17 mouse cellular contexts compared by ENCODE assay signal in the genomic region with DNA sequence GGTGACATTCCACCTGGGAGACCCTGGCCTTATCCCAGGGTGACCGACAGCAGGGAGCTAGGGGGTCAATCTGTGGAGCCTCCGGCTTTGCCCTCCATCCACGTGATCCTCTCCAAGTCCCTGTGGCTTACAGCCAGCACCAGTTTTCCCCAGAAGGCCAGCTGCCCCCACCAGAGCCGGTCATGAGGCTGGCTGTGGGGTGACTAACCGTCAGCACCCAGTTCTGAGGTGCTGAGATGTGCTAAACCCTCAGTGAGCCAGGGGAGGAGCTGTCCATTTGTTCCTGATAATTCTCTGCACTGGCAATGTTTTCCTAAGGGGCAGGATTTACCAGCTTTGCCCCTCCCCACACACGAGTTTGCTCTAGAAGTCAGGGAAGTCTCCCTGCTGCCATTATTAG. TPM values are rescaled to one million over a fixed set of nuclear protein-coding genes. Genes with fewer than 3 reads are reported as not detected.
A peak's percentile ranks its signal among the peaks of the same experiment; 100 is the strongest.
DNase-seq lines count a peak whose midpoint lies in the region; ATAC-seq and TF ChIP-seq lines count a peak whose summit lies in the region.
"Had no signal": no experiment of that assay in that cellular context is flagged by ENCODE, and none has a peak within 500 bp of the region (broad histone marks: within the 10 kb centered on the region; RNA-seq: fewer than 3 reads in every experiment).

No protein-coding gene starts in this region.

- peak overlapping the region; percentile 33 for H3K27ac ChIP-seq in heart, embryonic 13.5 days (replicated peaks)
- no peak overlapping the region for H3K27ac ChIP-seq in heart, adult 2 months
- H3K27ac ChIP-seq: forebrain, embryonic 10.5 days; hindbrain, embryonic 15.5 days; left cerebral cortex, adult 2 months had no signal

- H3K27me3 ChIP-seq in heart, embryonic 13.5 days (replicated peaks) = no peaks in the 10 kb centered on the region
- no peaks in the 10 kb centered on the region for H3K27me3 ChIP-seq in heart, adult 2 months (ENCODE audit: control insufficient read depth, insufficient read depth, low read length)
- H3K27me3 ChIP-seq: hindbrain, embryonic 15.5 days had no signal

- H3K36me3 ChIP-seq in heart, embryonic 13.5 days = no peaks in the 10 kb centered on the region
- H3K36me3 ChIP-seq in heart, adult 2 months (ENCODE audit: control insufficient read depth, insufficient read depth, low read length) = no peaks in the 10 kb centered on the region
- H3K36me3 ChIP-seq: forebrain, embryonic 10.5 days; hindbrain, embryonic 15.5 days had no signal

- DNase-seq in heart, adult 2 months = no peak
- peak; percentile 4 for DNase-seq in kidney, adult 11 months
- no peak for DNase-seq in kidney, postnatal 14 days
- DNase-seq in NIH3T3 (ENCODE audit: low read depth) = peak; percentile 53
- peak; percentile 45 for DNase-seq in heart, postnatal 4 days
- DNase-seq in cerebellum, adult 18-20 months = no peak
- DNase-seq: adrenal gland, adult 2 months; cerebellum, adult 11-12 months; cerebellum, postnatal 14 days; thymus, postnatal 14 days had no signal

- no peak; the same call in 1 of the 2 replicates for ATAC-seq in heart, embryonic 13.5 days (ENCODE audit: extremely low read depth, insufficient number of reproducible peaks, low FRiP score, low TSS enrichment)
- ATAC-seq: CD4-positive, CD25-positive, alpha-beta regulatory T cell, adult 4 months; lung, postnatal 0 days had no signal

- H3K4me1 ChIP-seq in heart, embryonic 13.5 days = peaks cover 35% of the 10 kb centered on the region
- H3K4me1 ChIP-seq in heart, adult 2 months (ENCODE audit: control insufficient read depth, insufficient read depth, low read length) = no peaks in the 10 kb centered on the region
- H3K4me1 ChIP-seq: forebrain, embryonic 10.5 days; hindbrain, embryonic 15.5 days had no signal

- no peak for TF ChIP-seq POLR2A in heart, adult 2 months (IDR thresholded peaks at IDR 0.05; ENCODE audit: insufficient read depth, low read depth, low read length)

- no peak overlapping the region for H3K9ac ChIP-seq in heart, embryonic 13.5 days
- no peak overlapping the region for H3K9ac ChIP-seq in heart, adult 2 months (ENCODE audit: low read depth, low read length)
- H3K9ac ChIP-seq: hindbrain, embryonic 15.5 days had no signal

- no peaks in the 10 kb centered on the region for H3K9me3 ChIP-seq in heart, embryonic 13.5 days
- H3K9me3 ChIP-seq: hindbrain, embryonic 15.5 days had no signal

- intact Hi-C loops in heart, adult 2 months (cut with DNase I) = no loop called here

- no peak for TF ChIP-seq EP300 in heart, adult 2 months (IDR thresholded peaks at IDR 0.05; ENCODE audit: insufficient read depth, low read depth, low read length)

- TF ChIP-seq CTCF in heart, adult 2 months (IDR thresholded peaks at IDR 0.05) = no peak

- H3K4me2 ChIP-seq in heart, embryonic 13.5 days = no peak overlapping the region
- H3K4me2 ChIP-seq: hindbrain, embryonic 15.5 days; midbrain, embryonic 11.5 days had no signal

- no peak overlapping the region for H3K4me3 ChIP-seq in heart, embryonic 13.5 days
- no peak overlapping the region for H3K4me3 ChIP-seq in heart, adult 2 months
- H3K4me3 ChIP-seq: forebrain, embryonic 10.5 days; hindbrain, embryonic 15.5 days; left cerebral cortex, adult 2 months had no signal

- WGBS in heart, embryonic 13.5 days = 34% methylated on average over 6 of the region's 6 CpGs
- WGBS in heart, adult 2 months = 41% methylated on average over 6 of the region's 6 CpGs

- H3K79me2 ChIP-seq in heart, adult 2 months (replicated peaks; ENCODE audit: control insufficient read depth, insufficient read depth, low read length) = no peaks in the 10 kb centered on the region

RNA-seq across cellular contexts. Expression of gene Tfrc, which starts 40.3 kb away (rescaled TPM):
- polyA plus RNA-seq in heart, embryonic 13.5 days (2015; fragmentation: Nextera tagmentation; extraction: Ambion mirVana) = 32.7 and 34.7 TPM in 2 replicates
- 10 to 100 TPM; 51.3 to 85.7 TPM for total RNA-seq in heart, adult 2 months (2021)
- 27.8 and 72.8 TPM in 2 replicates for polyA plus RNA-seq in heart, adult 2 months (2012; rRNA removed)
- 100 to 1,000 TPM; 139 to 148 TPM for total RNA-seq in heart, postnatal 4 days (2021)

Comparison
In these comparisons a context has a peak if more than half of its experiments do, and no peak if none do; other contexts are left out.
1. DNase-seq: peak in kidney, adult 11 months (single experiment), NIH3T3 (single experiment) and heart, postnatal 4 days (single experiment); none in heart, adult 2 months (0 of 2), kidney, postnatal 14 days (single experiment) and cerebellum, adult 18-20 months (0 of 2).